Mouse (Mus musculus) hindbrain, embryonic 14.5 days (tissue): ENCODE results near the gene Fgfr2. TPM values are rescaled to one million over a fixed set of nuclear protein-coding genes. Genes with fewer than 3 reads are reported as not detected.
A peak's percentile ranks its signal among the peaks of the same experiment; 100 is the strongest.

Experiments
- ATAC-seq: fragments of 200-750 bp; cut with Nextera tagmentation; 2 replicates; pipeline ENCODE4 v1.8.0; 2017; ENCODE audit warnings: moderate number of reproducible peaks, mild to moderate bottlenecking, moderate TSS enrichment, moderate library complexity; ENCODE audit not compliant: low FRiP score
- DNase-seq: peaks from one replicate; pipeline ENCODE4 v3.0.0-alpha.2; 2015; ENCODE audit warnings: low spot score
- H3K27ac ChIP-seq: fragments of 300-500 bp; sonication (generic); 2 replicates; pipeline ENCODE4 v1.5.1; 2014; ENCODE audit warnings: mild to moderate bottlenecking, moderate library complexity
- H3K27me3 ChIP-seq: fragments of 300-500 bp; sonication (generic); 2 replicates; pipeline ENCODE4 v1.6.1; 2014; ENCODE audit warnings: mild to moderate bottlenecking, low read length, mixed read lengths; ENCODE audit not compliant: control insufficient read depth, insufficient read depth
- H3K36me3 ChIP-seq: fragments of 300-500 bp; sonication (generic); replicated peaks from 2 replicates; pipeline ENCODE4 v1.6.1; 2014; ENCODE audit not compliant: control insufficient read depth, insufficient read depth
- H3K4me1 ChIP-seq: fragments of 300-500 bp; sonication (generic); replicated peaks from 2 replicates; pipeline ENCODE4 v1.6.1; 2014; ENCODE audit warnings: antibody characterized with exemption, low read length, mixed read lengths; ENCODE audit not compliant: control insufficient read depth, insufficient read depth
- H3K4me2 ChIP-seq: fragments of 300-500 bp; sonication (generic); replicated peaks from 2 replicates; pipeline ENCODE4 v1.6.1; 2014; ENCODE audit warnings: mild to moderate bottlenecking, moderate library complexity
- H3K4me3 ChIP-seq: fragments of 300-500 bp; sonication (generic); replicated peaks from 2 replicates; pipeline ENCODE4 v1.5.1; 2014; ENCODE audit warnings: mild to moderate bottlenecking, low read length
- H3K9ac ChIP-seq: fragments of 300-500 bp; sonication (generic); 2 replicates; pipeline ENCODE4 v1.6.1; 2014
- H3K9me3 ChIP-seq: fragments of 300-500 bp; sonication (generic); 2 replicates; pipeline ENCODE4 v1.6.1; 2016; ENCODE audit warnings: low read length; ENCODE audit not compliant: control insufficient read depth
- WGBS: fragments of 180-500 bp; shearing (Covaris S2); extraction: QIAGEN DNeasy Blood & Tissue Kit; methylation state at CpG from one replicate; pipeline ENCODE4 v1.1.7; 2014; 5-methylcytosine and 5-hydroxymethylcytosine counted together
- polyA plus RNA-seq: library from polyadenylated mRNA; unstranded; fragments of >200 nt; fragmentation: Nextera tagmentation; extraction: Ambion mirVana; gene quantifications from 2 replicates; pipeline ENCODE4 v1.2.1, GENCODE M21; 2014

Fgfr2 gene
- polyA plus RNA-seq, 1 experiment from 2014 or later = 43.5 TPM

- H3K4me2 ChIP-seq = no peak overlapping the region; the same call in 1 of the 2 replicates
- ATAC-seq (no peak), DNase-seq (no peak)
- no peaks in the 10 kb centered on the region for H3K36me3 ChIP-seq
- peaks cover 34% of the 10 kb centered on the region for H3K4me1 ChIP-seq
- 34% methylated on average over 16 of the region's 16 CpGs for WGBS
- H3K27ac ChIP-seq = 0 out of 2 replicates have a peak overlapping the region, but pooled peaks have one; percentile 57
- no peak overlapping the region for H3K9ac ChIP-seq
- H3K27me3 ChIP-seq = peaks cover 18% of the 10 kb centered on the region; the same call in 1 of the 2 replicates
- H3K9me3 ChIP-seq = no peaks in the 10 kb centered on the region
- H3K4me3 ChIP-seq = no peak overlapping the region
Measured at GRCm38 (mm10) chr7:131776191-131776752, 1346.9 kb downstream of the Fgfr2 start.

GRCm38 (mm10) chr7:131757922-131758321 is 1365.2 kb downstream of the Fgfr2 start:
- no peaks in the 10 kb centered on the region for H3K4me1 ChIP-seq
- no peak for DNase-seq
- WGBS = 88% methylated on average over 3 of the region's 3 CpGs
- 0 out of 2 replicates have a peak, but pooled peaks cover 4% of the 10 kb centered on the region for H3K9me3 ChIP-seq
- no peak overlapping the region for H3K4me3 ChIP-seq
- H3K36me3 ChIP-seq = no peaks in the 10 kb centered on the region
- no peaks in the 10 kb centered on the region for H3K27me3 ChIP-seq
- no peak overlapping the region for H3K4me2 ChIP-seq
- H3K9ac ChIP-seq = no peak overlapping the region
- H3K27ac ChIP-seq = no peak overlapping the region
- no peak for ATAC-seq

GRCm38 (mm10) chr7:131747152-131748010 is 1375.8 kb downstream of the Fgfr2 start:
- Histone ChIP-seq H3K4me3 (no peak overlapping the region), H3K9me3 (no peaks in the 10 kb centered on the region), H3K27me3 (peaks cover 23% of the 10 kb centered on the region), H3K9ac (no peak overlapping the region), H3K27ac (no peak overlapping the region), H3K4me1 (peaks cover 4% of the 10 kb centered on the region; the same call in 1 of the 2 replicates), H3K4me2 (peak overlapping the region; percentile 18; the same call in 1 of the 2 replicates), H3K36me3 (no peaks in the 10 kb centered on the region)
- DNase-seq (no peak), ATAC-seq (no peak)
- WGBS = 22% methylated on average over 16 of the region's 16 CpGs

GRCm38 (mm10) chr7:131746752-131747151 is 1376.4 kb downstream of the Fgfr2 start:
- WGBS = 16% methylated on average over 9 of the region's 9 CpGs
- Histone ChIP-seq H3K36me3 (no peaks in the 10 kb centered on the region), H3K4me2 (no peak overlapping the region), H3K27me3 (peaks cover 23% of the 10 kb centered on the region), H3K9me3 (no peaks in the 10 kb centered on the region), H3K4me1 (peaks cover 4% of the 10 kb centered on the region; the same call in 1 of the 2 replicates), H3K27ac (no peak overlapping the region), H3K4me3 (no peak overlapping the region), H3K9ac (no peak overlapping the region)
- no peak for ATAC-seq
- DNase-seq = peak; percentile 68

- Histone ChIP-seq H3K4me1 (peaks cover 4% of the 10 kb centered on the region; the same call in 1 of the 2 replicates), H3K27me3 (peaks cover 10% of the 10 kb centered on the region), H3K27ac (no peak overlapping the region), H3K9me3 (no peaks in the 10 kb centered on the region), H3K4me3 (no peak overlapping the region), H3K4me2 (no peak overlapping the region), H3K36me3 (no peaks in the 10 kb centered on the region), H3K9ac (no peak overlapping the region)
- WGBS = 35% methylated on average over 8 of the region's 8 CpGs
- ATAC-seq (no peak), DNase-seq (no peak)
Measured at GRCm38 (mm10) chr7:131743193-131743592, 1380.0 kb downstream of the Fgfr2 start.

GRCm38 (mm10) chr7:131722783-131723575 is 1400.2 kb downstream of the Fgfr2 start:
- Histone ChIP-seq H3K9me3 (no peaks in the 10 kb centered on the region), H3K27ac (no peak overlapping the region), H3K9ac (peak overlapping the region; percentile 37; the same call in 1 of the 2 replicates), H3K4me1 (peaks cover 9% of the 10 kb centered on the region; the same call in 1 of the 2 replicates), H3K27me3 (peaks cover 11% of the 10 kb centered on the region), H3K4me3 (no peak overlapping the region), H3K4me2 (peak overlapping the region; percentile 25), H3K36me3 (no peaks in the 10 kb centered on the region)
- no peak for ATAC-seq
- 11% methylated on average over 9 of the region's 9 CpGs for WGBS
- no peak for DNase-seq

- Histone ChIP-seq H3K4me2 (peak overlapping the region; percentile 25; the same call in 1 of the 2 replicates), H3K36me3 (no peaks in the 10 kb centered on the region), H3K4me1 (peaks cover 9% of the 10 kb centered on the region; the same call in 1 of the 2 replicates), H3K4me3 (no peak overlapping the region), H3K27ac (no peak overlapping the region), H3K9me3 (no peaks in the 10 kb centered on the region), H3K27me3 (peaks cover 11% of the 10 kb centered on the region), H3K9ac (no peak overlapping the region)
- DNase-seq (no peak), ATAC-seq (no peak)
- WGBS = 28% methylated on average over 4 of the region's 4 CpGs
Measured at GRCm38 (mm10) chr7:131722316-131722715, 1400.8 kb downstream of the Fgfr2 start.

GRCm38 (mm10) chr7:131718280-131718679 is 1404.9 kb downstream of the Fgfr2 start:
- Histone ChIP-seq H3K9me3 (no peaks in the 10 kb centered on the region), H3K4me3 (no peak overlapping the region), H3K36me3 (no peaks in the 10 kb centered on the region), H3K4me1 (peaks cover 10% of the 10 kb centered on the region; the same call in 1 of the 2 replicates), H3K27me3 (peaks cover 5% of the 10 kb centered on the region), H3K9ac (no peak overlapping the region), H3K27ac (no peak overlapping the region), H3K4me2 (no peak overlapping the region)
- WGBS = 11% methylated on average over 3 of the region's 3 CpGs
- ATAC-seq (no peak), DNase-seq (no peak)

GRCm38 (mm10) chr7:131713076-131713475 is 1410.1 kb downstream of the Fgfr2 start:
- Histone ChIP-seq H3K4me3 (no peak overlapping the region), H3K36me3 (no peaks in the 10 kb centered on the region), H3K4me2 (no peak overlapping the region), H3K9me3 (no peaks in the 10 kb centered on the region), H3K4me1 (peaks cover 3% of the 10 kb centered on the region; the same call in 1 of the 2 replicates), H3K27ac (no peak overlapping the region), H3K9ac (no peak overlapping the region), H3K27me3 (no peaks in the 10 kb centered on the region)
- 71% methylated on average over 9 of the region's 9 CpGs for WGBS
- DNase-seq (no peak), ATAC-seq (no peak)
